In genomic region chr13:59584481-59584880, GRCm38 (mm10) we compare ENCODE assay signal across 8 mouse cellular contexts. TPM values are rescaled to one million over a fixed set of nuclear protein-coding genes. Genes with fewer than 3 reads are reported as not detected.
DNase-seq lines count a peak whose midpoint lies in the region; ATAC-seq and TF ChIP-seq lines count a peak whose summit lies in the region.

No protein-coding gene starts in this region.

- TF ChIP-seq POLR2A in ES-Bruce4 (IDR thresholded peaks at IDR 0.05; ENCODE audit: insufficient read depth, low read length): no peak
- TF ChIP-seq POLR2A in cerebellum, adult 2 months (IDR thresholded peaks at IDR 0.05; ENCODE audit: borderline replicate concordance, insufficient read depth, low read length): no peak
- TF ChIP-seq POLR2A in thymus, adult 2 months (IDR thresholded peaks at IDR 0.05; ENCODE audit: control insufficient read depth, extremely low read depth, insufficient read depth, low read length, poor library complexity): no peak

- peak overlapping the region; percentile 22; the same call in 1 of the 2 replicates for H3K27ac ChIP-seq in ES-Bruce4 (ENCODE audit: insufficient read depth, low read length)
- H3K27ac ChIP-seq in cerebellum, adult 2 months (ENCODE audit: insufficient read depth, low read length): peak overlapping the region; percentile 41
- peak overlapping the region; percentile 48 for H3K27ac ChIP-seq in forebrain, embryonic 15.5 days (replicated peaks)
- peak overlapping the region; percentile 79 for H3K27ac ChIP-seq in neural tube, embryonic 14.5 days (ENCODE audit: low read depth, low read length)
- H3K27ac ChIP-seq in thymus, adult 2 months (ENCODE audit: control insufficient read depth, insufficient read depth, low read length): no peak overlapping the region

- WGBS in cerebellum, adult 2 months: 1% methylated on average over 9 of the region's 9 CpGs
- WGBS in forebrain, embryonic 15.5 days: under 1% methylated on average over 9 of the region's 9 CpGs
- WGBS in neural tube, embryonic 14.5 days: 2% methylated on average over 9 of the region's 9 CpGs
- 6% methylated on average over 9 of the region's 9 CpGs for WGBS in thymus, adult 2 months

- peak; percentile 66 for ATAC-seq in forebrain, embryonic 15.5 days (replicated peaks)
- ATAC-seq in neural tube, embryonic 14.5 days (ENCODE audit: low read depth): peak; percentile 70

- H3K9me3 ChIP-seq in ES-Bruce4 (replicated peaks; ENCODE audit: control insufficient read depth, insufficient read depth, low read length, poor library complexity, severe bottlenecking): no peaks in the 10 kb centered on the region
- no peaks in the 10 kb centered on the region for H3K9me3 ChIP-seq in forebrain, embryonic 15.5 days
- no peaks in the 10 kb centered on the region for H3K9me3 ChIP-seq in neural tube, embryonic 14.5 days (ENCODE audit: control insufficient read depth, low read length)

- no peaks in the 10 kb centered on the region for H3K4me1 ChIP-seq in ES-Bruce4 (ENCODE audit: control insufficient read depth, insufficient read depth, low read length)
- peaks cover 5% of the 10 kb centered on the region for H3K4me1 ChIP-seq in cerebellum, adult 2 months (ENCODE audit: control insufficient read depth, insufficient read depth, low read length)
- H3K4me1 ChIP-seq in forebrain, embryonic 15.5 days: peaks cover 37% of the 10 kb centered on the region
- H3K4me1 ChIP-seq in neural tube, embryonic 14.5 days (ENCODE audit: control insufficient read depth, insufficient read depth, low read length): peaks cover 22% of the 10 kb centered on the region
- H3K4me1 ChIP-seq in thymus, adult 2 months (replicated peaks; ENCODE audit: control insufficient read depth, insufficient read depth, low read length): peaks cover 8% of the 10 kb centered on the region

- no peaks in the 10 kb centered on the region for H3K27me3 ChIP-seq in ES-Bruce4 (ENCODE audit: control insufficient read depth, insufficient read depth, low read length, poor library complexity, severe bottlenecking)
- H3K27me3 ChIP-seq in cerebellum, adult 2 months (ENCODE audit: control insufficient read depth, insufficient read depth, low read length): no peaks in the 10 kb centered on the region
- no peaks in the 10 kb centered on the region for H3K27me3 ChIP-seq in forebrain, embryonic 15.5 days
- H3K27me3 ChIP-seq in neural tube, embryonic 14.5 days (ENCODE audit: control insufficient read depth, insufficient read depth, low read length): no peaks in the 10 kb centered on the region
- no peaks in the 10 kb centered on the region for H3K27me3 ChIP-seq in thymus, adult 2 months (ENCODE audit: control insufficient read depth, insufficient read depth, low read length)

- H3K9ac ChIP-seq in ES-Bruce4 (ENCODE audit: low read depth, poor library complexity, severe bottlenecking): peak overlapping the region; percentile 78
- H3K9ac ChIP-seq in forebrain, embryonic 15.5 days (replicated peaks): peak overlapping the region; percentile 58
- H3K9ac ChIP-seq in neural tube, embryonic 14.5 days (replicated peaks; ENCODE audit: low read depth, low read length): peak overlapping the region; percentile 61

- H3K4me3 ChIP-seq in ES-Bruce4 (ENCODE audit: low read depth, low read length): peak overlapping the region; percentile 78
- H3K4me3 ChIP-seq in cerebellum, adult 2 months (replicated peaks; ENCODE audit: insufficient read depth, low read depth, low read length): peak overlapping the region; percentile 78
- H3K4me3 ChIP-seq in forebrain, embryonic 15.5 days: peak overlapping the region; percentile 81
- H3K4me3 ChIP-seq in neural tube, embryonic 14.5 days (ENCODE audit: low read depth, low read length): peak overlapping the region; percentile 92
- H3K4me3 ChIP-seq in thymus, adult 2 months (ENCODE audit: control insufficient read depth, insufficient read depth, low read length): peak overlapping the region; percentile 49

- peak; percentile 3 for TF ChIP-seq CTCF in ES-Bruce4 (IDR thresholded peaks at IDR 0.05; ENCODE audit: low read depth, low read length)
- peak; percentile 34; the same call in 1 of the 2 replicates for TF ChIP-seq CTCF in cerebellum, adult 2 months (IDR thresholded peaks at IDR 0.05; ENCODE audit: borderline replicate concordance, insufficient read depth, low read depth, low read length)
- TF ChIP-seq CTCF in thymus, adult 2 months (IDR thresholded peaks at IDR 0.05; ENCODE audit: borderline replicate concordance, control insufficient read depth, extremely low read depth, insufficient read depth, low read length, poor library complexity): no peak

- peak overlapping the region; percentile 89 for H3K4me2 ChIP-seq in forebrain, embryonic 15.5 days (replicated peaks)
- H3K4me2 ChIP-seq in neural tube, embryonic 14.5 days (ENCODE audit: low read depth, low read length): peak overlapping the region; percentile 93

- TF ChIP-seq EP300 in ES-Bruce4 (IDR thresholded peaks at IDR 0.05; ENCODE audit: insufficient read depth, low read depth, low read length): no peak

- peaks cover 5% of the 10 kb centered on the region; the same call in 1 of the 2 replicates for H3K36me3 ChIP-seq in ES-Bruce4 (ENCODE audit: control insufficient read depth, insufficient read depth, low read length, poor library complexity, severe bottlenecking)
- H3K36me3 ChIP-seq in forebrain, embryonic 15.5 days: peaks cover 14% of the 10 kb centered on the region
- peaks cover 5% of the 10 kb centered on the region; the same call in 1 of the 2 replicates for H3K36me3 ChIP-seq in neural tube, embryonic 14.5 days (ENCODE audit: control insufficient read depth, insufficient read depth, low read length)
- H3K36me3 ChIP-seq in thymus, adult 2 months (ENCODE audit: control insufficient read depth, insufficient read depth, low read length): no peaks in the 10 kb centered on the region

- intact Hi-C loops in heart, postnatal 25 days (cut with DNase I): no loop called here

- peak; percentile 57 to 60 for DNase-seq in cerebellum, adult 2 months
- DNase-seq in heart, postnatal 25 days (ENCODE audit: low spot score): peak; percentile 17
- peak; percentile 15 to 40 for DNase-seq in layer of hippocampus, adult 18-20 months (ENCODE audit: low spot score in 2 of 2)
- DNase-seq in lung, adult 18-20 months: peak; percentile 32 to 33
- DNase-seq in thymus, adult 2 months: peak; percentile 53

RNA-seq across cellular contexts. Expression of gene Agtpbp1, which starts 0.5 kb away (rescaled TPM):
- 26.5 and 27.9 TPM in 2 replicates for polyA plus RNA-seq in ES-Bruce4 (2011; ENCODE audit: insufficient read depth, insufficient read length, low read depth, missing spikeins)
- 103 and 114 TPM in 2 replicates for polyA plus RNA-seq in cerebellum, adult 2 months (2012; rRNA removed)
- polyA plus RNA-seq in forebrain, embryonic 15.5 days (2015; fragmentation: Nextera tagmentation; extraction: Ambion mirVana): 50.8 and 52.3 TPM in 2 replicates
- total RNA-seq in heart, postnatal 25 days (2021): 100 to 1,000 TPM; 143 to 166 TPM
- total RNA-seq in layer of hippocampus, adult 18-20 months (2021): 100 to 1,000 TPM; 353 to 356 TPM
- 97.3 and 112 TPM in 2 replicates for polyA plus RNA-seq in neural tube, embryonic 14.5 days (2014; fragmentation: Nextera tagmentation; extraction: Ambion mirVana)
- 9.9 and 13.5 TPM in 2 replicates for polyA plus RNA-seq in thymus, adult 2 months (2012; rRNA removed)

RNA-seq across cellular contexts. Expression of gene Naa35, which starts 0.6 kb away (rescaled TPM):
- 103 and 143 TPM in 2 replicates for polyA plus RNA-seq in ES-Bruce4 (2011; ENCODE audit: insufficient read depth, insufficient read length, low read depth, missing spikeins)
- 76.9 and 91.6 TPM in 2 replicates for polyA plus RNA-seq in cerebellum, adult 2 months (2012; rRNA removed)
- 157 and 161 TPM in 2 replicates for polyA plus RNA-seq in forebrain, embryonic 15.5 days (2015; fragmentation: Nextera tagmentation; extraction: Ambion mirVana)
- total RNA-seq in heart, postnatal 25 days (2021): 10 to 100 TPM; 78.6 to 96.1 TPM
- 10 to 100 TPM; 85.7 to 90.3 TPM for total RNA-seq in layer of hippocampus, adult 18-20 months (2021)
- polyA plus RNA-seq in neural tube, embryonic 14.5 days (2014; fragmentation: Nextera tagmentation; extraction: Ambion mirVana): 120 and 131 TPM in 2 replicates
- 44.5 and 54.3 TPM in 2 replicates for polyA plus RNA-seq in thymus, adult 2 months (2012; rRNA removed)
